Mouse (Mus musculus) urinary bladder, postnatal 10 days (tissue): ENCODE results near the gene Esrrb.

Experiments used
- DNase-seq: peaks from one replicate; pipeline ENCODE4 v3.0.0; 2022; ENCODE audit warnings: low spot score

The Esrrb gene

GRCm38 (mm10) chr12:86498765-86499164 lies 137.8 kb downstream of the Esrrb start:
- DNase-seq: no peak

- no peak for DNase-seq
These were observed 140.8 kb downstream of the Esrrb start for GRCm38 (mm10) chr12:86501728-86502127.

GRCm38 (mm10) chr12:86503921-86504320 lies 143.0 kb downstream of the Esrrb start:
- DNase-seq: no peak

GRCm38 (mm10) chr12:86504321-86504720 lies 143.4 kb downstream of the Esrrb start:
- no peak for DNase-seq

- no peak for DNase-seq
These were observed 146.8 kb downstream of the Esrrb start for GRCm38 (mm10) chr12:86507741-86508140.

- DNase-seq: no peak
These were observed 147.5 kb downstream of the Esrrb start for GRCm38 (mm10) chr12:86508313-86508988.

- no peak for DNase-seq
These were observed 148.7 kb downstream of the Esrrb start for GRCm38 (mm10) chr12:86509295-86510279.

GRCm38 (mm10) chr12:86512335-86512734 lies 151.4 kb downstream of the Esrrb start:
- DNase-seq: no peak

GRCm38 (mm10) chr12:86513596-86513995 lies 152.7 kb downstream of the Esrrb start:
- no peak for DNase-seq

- DNase-seq: no peak
These were observed 155.7 kb downstream of the Esrrb start for GRCm38 (mm10) chr12:86516602-86517001.

- DNase-seq: no peak
These were observed 156.8 kb downstream of the Esrrb start for GRCm38 (mm10) chr12:86517721-86518120.

GRCm38 (mm10) chr12:86518746-86519145 lies 157.8 kb downstream of the Esrrb start:
- no peak for DNase-seq

- no peak for DNase-seq
These were observed 173.4 kb downstream of the Esrrb start for GRCm38 (mm10) chr12:86534283-86534682.

GRCm38 (mm10) chr12:86537799-86538198 lies 176.9 kb downstream of the Esrrb start:
- DNase-seq: no peak

- DNase-seq: no peak
These were observed 177.8 kb downstream of the Esrrb start for GRCm38 (mm10) chr12:86538711-86539110.

- no peak for DNase-seq
These were observed 178.6 kb downstream of the Esrrb start for GRCm38 (mm10) chr12:86539511-86539910.

GRCm38 (mm10) chr12:86547808-86548207 lies 186.9 kb downstream of the Esrrb start:
- no peak for DNase-seq

- DNase-seq: no peak
These were observed 192.1 kb downstream of the Esrrb start for GRCm38 (mm10) chr12:86553037-86553436.

GRCm38 (mm10) chr12:86556796-86557517 lies 196.0 kb downstream of the Esrrb start:
- no peak for DNase-seq

GRCm38 (mm10) chr12:86558889-86559288 lies 198.0 kb downstream of the Esrrb start:
- DNase-seq: no peak

GRCm38 (mm10) chr12:86562705-86563104 lies 201.8 kb downstream of the Esrrb start:
- DNase-seq: no peak

- no peak for DNase-seq
These were observed 205.1 kb downstream of the Esrrb start for GRCm38 (mm10) chr12:86565996-86566395.
